Mouse (Mus musculus) forebrain, embryonic 14.5 days (tissue): ENCODE data around the gene Cdhr4. TPM values are rescaled to one million over a fixed set of nuclear protein-coding genes. Genes with fewer than 3 reads are reported as not detected.

Experiments used
- ATAC-seq: fragments of 200-750 bp; cut with Nextera tagmentation; 2 replicates; pipeline ENCODE4 v1.8.0; 2017; ENCODE audit warnings: mild to moderate bottlenecking, moderate library complexity
- DNase-seq: peaks from one replicate; pipeline ENCODE4 v3.0.0-alpha.2; 2015; ENCODE audit warnings: low spot score
- H3K27ac ChIP-seq: fragments of 300-500 bp; sonication (generic); 2 replicates; pipeline ENCODE4 v1.5.1; 2014; ENCODE audit warnings: low read depth, mild to moderate bottlenecking, control low read depth, low read length, moderate library complexity
- H3K27me3 ChIP-seq: fragments of 300-500 bp; sonication (generic); replicated peaks from 2 replicates; pipeline ENCODE4 v1.6.1; 2014; ENCODE audit warnings: low read length, control low read depth, mixed read lengths; ENCODE audit not compliant: control insufficient read depth, insufficient read depth
- H3K36me3 ChIP-seq: fragments of 300-500 bp; sonication (generic); 2 replicates; pipeline ENCODE4 v1.6.1; 2014; ENCODE audit warnings: low read length, control low read depth; ENCODE audit not compliant: control insufficient read depth, insufficient read depth
- H3K4me1 ChIP-seq: fragments of 300-500 bp; sonication (generic); 2 replicates; pipeline ENCODE4 v1.6.1; 2014; ENCODE audit warnings: antibody characterized with exemption, low read length, control low read depth; ENCODE audit not compliant: control insufficient read depth, insufficient read depth
- H3K4me2 ChIP-seq: fragments of 300-500 bp; sonication (generic); 2 replicates; pipeline ENCODE4 v1.6.1; 2014; ENCODE audit warnings: mild to moderate bottlenecking, control low read depth, low read length
- H3K4me3 ChIP-seq: fragments of 300-500 bp; sonication (generic); 2 replicates; pipeline ENCODE4 v1.5.1; 2014; ENCODE audit warnings: low read depth, low read length, control low read depth
- H3K9ac ChIP-seq: fragments of 300-500 bp; sonication (generic); 2 replicates; pipeline ENCODE4 v1.6.1; 2014; ENCODE audit warnings: mild to moderate bottlenecking, low read length, control low read depth, moderate library complexity
- H3K9me3 ChIP-seq: fragments of 300-500 bp; sonication (generic); replicated peaks from 2 replicates; pipeline ENCODE4 v1.6.1; 2016; ENCODE audit warnings: low read length, control low read depth, mixed read lengths; ENCODE audit not compliant: control insufficient read depth
- WGBS: fragments of 180-500 bp; shearing (Covaris S2); extraction: QIAGEN DNeasy Blood & Tissue Kit; methylation state at CpG from one replicate; pipeline ENCODE4 v1.1.7; 2014; 5-methylcytosine and 5-hydroxymethylcytosine counted together
- polyA plus RNA-seq: library from polyadenylated mRNA; unstranded; fragments of >200 nt; fragmentation: Nextera tagmentation; extraction: Ambion mirVana; gene quantifications from 2 replicates; pipeline ENCODE4 v1.2.1, GENCODE M21; 2014

The Cdhr4 gene
- polyA plus RNA-seq, 1 experiment from 2014 or later, result 1.2 TPM

GRCm38 (mm10) chr9:108047601-108048565 lies 55.6 kb downstream of the Cdhr4 start:
- Histone ChIP-seq H3K27ac (peak overlapping the region; percentile 55; the same call in 1 of the 2 replicates), H3K4me1 (peaks cover 9% of the 10 kb centered on the region), H3K27me3 (no peaks in the 10 kb centered on the region), H3K4me2 (peak overlapping the region; percentile 89), H3K9me3 (no peaks in the 10 kb centered on the region), H3K9ac (peak overlapping the region; percentile 73), H3K36me3 (peaks cover 61% of the 10 kb centered on the region), H3K4me3 (peak overlapping the region; percentile 72)
- ATAC-seq (no peak), DNase-seq (no peak)
- WGBS, result 50% methylated on average over 17 of the region's 17 CpGs

DNA sequence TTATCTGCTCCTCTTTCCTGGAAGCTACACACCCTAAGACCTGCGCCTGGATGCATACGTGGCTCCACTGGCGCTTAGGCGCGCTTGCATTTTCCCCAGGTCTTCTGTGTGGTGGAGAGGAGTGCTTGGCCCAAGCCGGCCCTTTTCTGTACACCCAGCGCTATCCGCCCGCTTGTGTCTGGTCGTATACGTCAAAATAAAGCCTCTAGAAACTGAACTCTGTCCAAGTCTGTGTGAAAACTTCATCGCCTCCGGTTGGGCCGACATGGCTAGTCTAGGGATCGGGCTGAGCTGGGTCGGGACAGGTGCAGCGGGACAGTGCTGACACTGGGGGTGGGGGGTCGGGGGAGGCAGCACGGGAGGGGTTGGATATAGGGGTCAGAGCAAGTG lies 56.3 kb downstream of the Cdhr4 start:
- H3K9ac ChIP-seq, result peak overlapping the region; percentile 73
- H3K36me3 ChIP-seq, result peaks cover 54% of the 10 kb centered on the region
- no peaks in the 10 kb centered on the region for H3K9me3 ChIP-seq
- ATAC-seq (peak; percentile 49; the same call in 1 of the 2 replicates), DNase-seq (peak; percentile 33)
- H3K4me3 ChIP-seq, result peak overlapping the region; percentile 72
- H3K4me1 ChIP-seq, result peaks cover 9% of the 10 kb centered on the region
- WGBS, result 2% methylated on average over 19 of the region's 19 CpGs
- peak overlapping the region; percentile 89 for H3K4me2 ChIP-seq
- peak overlapping the region; percentile 55; the same call in 1 of the 2 replicates for H3K27ac ChIP-seq
- no peaks in the 10 kb centered on the region for H3K27me3 ChIP-seq

DNA sequence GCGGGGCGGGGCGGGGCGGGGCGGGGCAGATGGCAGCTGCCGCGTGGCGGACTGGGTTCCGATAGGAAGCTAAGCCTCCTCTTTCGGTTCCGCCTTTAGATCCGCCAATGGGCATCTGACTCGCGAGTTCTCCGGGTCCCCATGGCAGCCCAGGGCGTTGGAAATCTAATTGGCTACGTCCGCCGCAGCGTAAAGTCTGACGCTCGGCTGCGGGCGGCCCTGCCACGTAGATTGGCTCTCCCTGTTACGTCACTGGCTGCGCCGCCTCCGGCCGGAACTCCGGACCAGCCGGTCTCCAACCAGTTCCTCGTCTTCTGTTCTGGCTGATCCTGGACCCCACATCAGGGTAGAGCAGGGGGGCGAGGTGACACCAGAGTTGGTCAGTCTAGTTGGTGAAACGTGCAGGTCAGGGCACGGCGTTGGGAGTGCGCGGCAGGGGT lies 56.7 kb downstream of the Cdhr4 start, which contains the start of gene Gmppb:
Gmppb (plus strand) TSS at position 227 of the 440 bp plus-strand sequence.
- peak; percentile 98 for DNase-seq
- Histone ChIP-seq H3K4me1 (peaks cover 9% of the 10 kb centered on the region), H3K27ac (peak within 1 kb of the TSS; percentile 68; the same call in 1 of the 2 replicates), H3K36me3 (peaks cover 58% of the 10 kb centered on the region), H3K27me3 (no peaks in the 10 kb centered on the region), H3K4me3 (peak within 1 kb of the TSS; percentile 72), H3K9me3 (no peaks in the 10 kb centered on the region), H3K9ac (peak within 1 kb of the TSS; percentile 73), H3K4me2 (peak within 1 kb of the TSS; percentile 89)
- under 1% methylated on average over 32 of the region's 39 CpGs for WGBS
- ATAC-seq, result peak; percentile 96

Other genes starting within 250 kb of the Cdhr4 start
- gene Rbm5, start 221.5 kb upstream of the Cdhr4 start, polyA plus RNA-seq, result 188 and 210 TPM in 2 replicates
- 69.4 and 89.9 TPM in 2 replicates for gene Rbm6, start 119.3 kb upstream of the Cdhr4 start, polyA plus RNA-seq
- gene Mon1a, start 104.3 kb upstream of the Cdhr4 start, polyA plus RNA-seq, result 23.5 and 27.2 TPM in 2 replicates
- gene Mst1r, start 85.6 kb upstream of the Cdhr4 start, polyA plus RNA-seq, result 0.23 and 1.2 TPM in 2 replicates
- gene Actl11, start 64.0 kb upstream of the Cdhr4 start, polyA plus RNA-seq, result not detected in 2 replicates
- gene Camkv, start 56.8 kb upstream of the Cdhr4 start, polyA plus RNA-seq, result 25.1 and 40.8 TPM in 2 replicates
- 17.1 and 20.5 TPM in 2 replicates for gene Traip, start 42.4 kb upstream of the Cdhr4 start, polyA plus RNA-seq
- 3.1 and 4.7 TPM in 2 replicates for gene Uba7, start 17.0 kb upstream of the Cdhr4 start, polyA plus RNA-seq
- 0.56 and 0.83 TPM in 2 replicates for gene Gm20661, start 9.4 kb upstream of the Cdhr4 start, polyA plus RNA-seq
- 14.2 and 16.2 TPM in 2 replicates for gene Inka1, start 6.6 kb upstream of the Cdhr4 start, polyA plus RNA-seq
- gene Gm20662, start 3.9 kb downstream of the Cdhr4 start, polyA plus RNA-seq, result 0.53 TPM in 1 of 2 replicates, not detected in the other
- 39.3 and 48.1 TPM in 2 replicates for gene Ip6k1, start 10.0 kb downstream of the Cdhr4 start, polyA plus RNA-seq
- 18.5 and 20.0 TPM in 2 replicates for gene Gmppb, start 56.7 kb downstream of the Cdhr4 start, polyA plus RNA-seq
- gene Amigo3, start 60.7 kb downstream of the Cdhr4 start, polyA plus RNA-seq, result 2.2 and 2.3 TPM in 2 replicates
- gene Mst1, start 87.9 kb downstream of the Cdhr4 start, polyA plus RNA-seq, result not detected in 2 replicates
- gene Rnf123, start 90.8 kb downstream of the Cdhr4 start, polyA plus RNA-seq, result 37.5 and 42.7 TPM in 2 replicates
- gene Apeh, start 102.1 kb downstream of the Cdhr4 start, polyA plus RNA-seq, result 39.1 and 43.0 TPM in 2 replicates
- gene Bsn, start 197.9 kb downstream of the Cdhr4 start, polyA plus RNA-seq, result 5.3 and 6.6 TPM in 2 replicates